Mouse (Mus musculus) thymus, postnatal 0 days (tissue): ENCODE results near the gene Pgghg. TPM values are rescaled to one million over a fixed set of nuclear protein-coding genes. Genes with fewer than 3 reads are reported as not detected.

Experiments
- DNase-seq: peaks from one replicate; pipeline ENCODE4 v3.0.0-alpha.2; 2015; ENCODE audit warnings: low spot score
- polyA plus RNA-seq: library from polyadenylated mRNA; unstranded; fragments of >200 nt; fragmentation: Nextera tagmentation; extraction: Ambion mirVana; gene quantifications from 2 replicates; pipeline ENCODE4 v1.2.1, GENCODE M21; 2015

Gene Pgghg
- polyA plus RNA-seq, result 15.5 and 18.6 TPM in 2 replicates

GRCm38 (mm10) chr7:140941222-140942051 lies at the start of gene Pgghg:
Pgghg (plus strand) TSS chr7:140941391.
- DNase-seq, result peak; percentile 86

- DNase-seq, result no peak
Measured at GRCm38 (mm10) chr7:140894031-140894430, 47.2 kb upstream of the Pgghg start.

- DNase-seq, result no peak
Measured at GRCm38 (mm10) chr7:140894611-140895010, 46.6 kb upstream of the Pgghg start.

- no peak for DNase-seq
Measured at GRCm38 (mm10) chr7:140897863-140898262, 43.3 kb upstream of the Pgghg start.

- no peak for DNase-seq
Measured at GRCm38 (mm10) chr7:140899121-140899520, 42.1 kb upstream of the Pgghg start.

- DNase-seq, result no peak
Measured at GRCm38 (mm10) chr7:140900220-140900619, 41.0 kb upstream of the Pgghg start, which contains the start of gene Cox8b. Cox8b (minus strand) TSS chr7:140900446.

GRCm38 (mm10) chr7:140902036-140902875 lies 38.9 kb upstream of the Pgghg start:
- no peak for DNase-seq

- peak; percentile 77 for DNase-seq
Measured at GRCm38 (mm10) chr7:140903212-140903611, 38.0 kb upstream of the Pgghg start.

GRCm38 (mm10) chr7:140905642-140906081 lies 35.5 kb upstream of the Pgghg start:
- no peak for DNase-seq

- no peak for DNase-seq
Measured at GRCm38 (mm10) chr7:140907131-140907530, 34.1 kb upstream of the Pgghg start.

GRCm38 (mm10) chr7:140907697-140908096 lies 33.5 kb upstream of the Pgghg start:
- DNase-seq, result no peak

- DNase-seq, result no peak
Measured at GRCm38 (mm10) chr7:140908181-140908580, 33.0 kb upstream of the Pgghg start.

GRCm38 (mm10) chr7:140908634-140909107 lies 32.5 kb upstream of the Pgghg start:
- DNase-seq, result peak; percentile 87

- no peak for DNase-seq
Measured at GRCm38 (mm10) chr7:140912293-140912692, 28.9 kb upstream of the Pgghg start.

GRCm38 (mm10) chr7:140912846-140913482 lies 28.2 kb upstream of the Pgghg start:
- no peak for DNase-seq

- no peak for DNase-seq
Measured at GRCm38 (mm10) chr7:140914031-140914690, 27.0 kb upstream of the Pgghg start.

- DNase-seq, result no peak
Measured at GRCm38 (mm10) chr7:140919911-140920310, 21.3 kb upstream of the Pgghg start.

- no peak for DNase-seq
Measured at GRCm38 (mm10) chr7:140920418-140921029, 20.7 kb upstream of the Pgghg start, which contains the start of gene Nlrp6. Nlrp6 (plus strand) TSS chr7:140920902.

- no peak for DNase-seq
Measured at GRCm38 (mm10) chr7:140921225-140921975, 19.8 kb upstream of the Pgghg start.
